Mouse (Mus musculus) forebrain, embryonic 14.5 days (tissue): ENCODE measurements around the gene Rps6kl1. TPM values are rescaled to one million over a fixed set of nuclear protein-coding genes. Genes with fewer than 3 reads are reported as not detected.
A peak's percentile ranks its signal among the peaks of the same experiment; 100 is the strongest.

Experiments
- ATAC-seq: fragments of 200-750 bp; cut with Nextera tagmentation; 2 replicates; pipeline ENCODE4 v1.8.0; 2017; ENCODE audit warnings: mild to moderate bottlenecking, moderate library complexity
- DNase-seq: peaks from one replicate; pipeline ENCODE4 v3.0.0-alpha.2; 2015; ENCODE audit warnings: low spot score
- H3K27ac ChIP-seq: fragments of 300-500 bp; sonication (generic); 2 replicates; pipeline ENCODE4 v1.5.1; 2014; ENCODE audit warnings: low read depth, mild to moderate bottlenecking, control low read depth, low read length, moderate library complexity
- H3K27me3 ChIP-seq: fragments of 300-500 bp; sonication (generic); replicated peaks from 2 replicates; pipeline ENCODE4 v1.6.1; 2014; ENCODE audit warnings: low read length, control low read depth, mixed read lengths; ENCODE audit not compliant: control insufficient read depth, insufficient read depth
- H3K36me3 ChIP-seq: fragments of 300-500 bp; sonication (generic); 2 replicates; pipeline ENCODE4 v1.6.1; 2014; ENCODE audit warnings: low read length, control low read depth; ENCODE audit not compliant: control insufficient read depth, insufficient read depth
- H3K4me1 ChIP-seq: fragments of 300-500 bp; sonication (generic); 2 replicates; pipeline ENCODE4 v1.6.1; 2014; ENCODE audit warnings: antibody characterized with exemption, low read length, control low read depth; ENCODE audit not compliant: control insufficient read depth, insufficient read depth
- H3K4me2 ChIP-seq: fragments of 300-500 bp; sonication (generic); 2 replicates; pipeline ENCODE4 v1.6.1; 2014; ENCODE audit warnings: mild to moderate bottlenecking, control low read depth, low read length
- H3K4me3 ChIP-seq: fragments of 300-500 bp; sonication (generic); 2 replicates; pipeline ENCODE4 v1.5.1; 2014; ENCODE audit warnings: low read depth, low read length, control low read depth
- H3K9ac ChIP-seq: fragments of 300-500 bp; sonication (generic); 2 replicates; pipeline ENCODE4 v1.6.1; 2014; ENCODE audit warnings: mild to moderate bottlenecking, low read length, control low read depth, moderate library complexity
- H3K9me3 ChIP-seq: fragments of 300-500 bp; sonication (generic); replicated peaks from 2 replicates; pipeline ENCODE4 v1.6.1; 2016; ENCODE audit warnings: low read length, control low read depth, mixed read lengths; ENCODE audit not compliant: control insufficient read depth
- whole genome bisulfite sequencing: fragments of 180-500 bp; shearing (Covaris S2); extraction: QIAGEN DNeasy Blood & Tissue Kit; methylation state at CpG from one replicate; pipeline ENCODE4 v1.1.7; 2014; 5-methylcytosine and 5-hydroxymethylcytosine counted together
- polyA plus RNA-seq: library from polyadenylated mRNA; unstranded; fragments of >200 nt; fragmentation: Nextera tagmentation; extraction: Ambion mirVana; gene quantifications from 2 replicates; pipeline ENCODE4 v1.2.1, GENCODE M21; 2014

Rps6kl1 gene
- 11.7 and 16.6 TPM in 2 replicates for polyA plus RNA-seq

DNA sequence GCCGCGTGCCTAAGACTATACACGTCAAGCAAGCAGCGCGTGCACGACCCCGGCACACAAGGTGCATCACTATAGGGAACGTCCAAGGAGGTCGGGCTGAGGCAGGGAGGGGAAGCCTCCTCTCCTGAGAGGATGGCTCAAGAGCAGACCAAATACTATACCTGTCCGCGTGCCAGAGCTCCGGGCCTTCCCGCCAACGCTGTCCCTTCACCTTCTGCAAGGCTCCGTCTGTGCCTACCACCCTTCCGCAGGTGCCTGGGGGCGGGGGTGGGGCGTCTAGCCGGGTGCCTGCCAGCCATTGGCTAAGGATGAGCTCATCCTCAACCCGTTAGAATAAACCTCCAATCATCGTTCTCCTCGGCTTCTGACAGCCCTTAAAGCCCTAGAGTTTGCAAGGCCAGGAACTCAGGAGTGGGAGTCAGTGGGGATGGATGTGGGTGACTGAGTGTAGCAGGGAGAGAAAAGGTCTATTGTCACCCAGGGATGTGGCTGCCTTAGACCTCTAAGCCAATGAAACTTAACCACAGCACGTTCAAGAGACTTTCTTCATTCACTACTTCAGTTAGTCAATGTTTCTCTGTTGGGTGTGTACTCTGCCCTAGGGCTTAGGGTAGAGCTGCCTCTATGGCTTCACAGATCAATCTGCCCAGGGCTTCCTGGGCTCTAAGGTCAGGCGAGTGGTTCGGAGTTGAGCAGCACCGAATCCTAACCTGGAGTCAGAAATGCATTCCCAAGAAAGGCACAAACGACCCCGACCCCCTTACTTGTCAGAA, at the start of gene Rps6kl1:
Gene Rps6kl1 (minus strand): TSS at position 263 of the 773 bp plus-strand sequence.
- DNase-seq (peak; percentile 81), ATAC-seq (peak; percentile 97)
- Histone ChIP-seq H3K9me3 (no peaks in the 10 kb centered on the region), H3K27ac (no peak within 1 kb of the TSS), H3K4me1 (0 out of 2 replicates have a peak, but pooled peaks cover 2% of the 10 kb centered on the region), H3K27me3 (0 out of 2 replicates have a peak, but pooled peaks cover 4% of the 10 kb centered on the region), H3K36me3 (0 out of 2 replicates have a peak, but pooled peaks cover 2% of the 10 kb centered on the region), H3K4me3 (peak within 1 kb of the TSS; percentile 39), H3K9ac (peak within 1 kb of the TSS; percentile 67), H3K4me2 (peak within 1 kb of the TSS; percentile 50)
- WGBS, result 14% methylated on average over 28 of the region's 28 CpGs

DNA sequence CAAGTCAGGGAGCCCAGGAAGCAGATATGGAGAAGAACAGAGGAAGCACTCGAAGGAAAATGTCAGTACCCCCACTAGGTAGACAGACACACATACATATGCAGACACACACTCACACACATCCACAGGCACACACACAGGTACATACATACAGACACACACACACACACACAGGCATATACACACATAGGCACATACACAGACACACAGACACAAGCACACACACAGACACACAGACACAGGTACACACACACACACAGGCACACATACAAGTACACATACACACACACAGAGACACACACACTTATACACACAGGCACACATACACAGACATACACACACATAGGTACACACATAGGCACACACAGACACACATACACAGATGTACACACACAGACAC, 48.9 kb upstream of the Rps6kl1 start:
- ATAC-seq (no peak), DNase-seq (no peak)
- H3K9me3 ChIP-seq, result no peaks in the 10 kb centered on the region
- H3K4me2 ChIP-seq, result no peak overlapping the region
- no peaks in the 10 kb centered on the region for H3K36me3 ChIP-seq
- no peak overlapping the region for H3K4me3 ChIP-seq
- H3K27me3 ChIP-seq, result no peaks in the 10 kb centered on the region
- peaks cover 9% of the 10 kb centered on the region for H3K4me1 ChIP-seq
- no peak overlapping the region for H3K9ac ChIP-seq
- no peak overlapping the region for H3K27ac ChIP-seq
- 88% methylated on average over 1 of the region's 1 CpGs for WGBS

DNA sequence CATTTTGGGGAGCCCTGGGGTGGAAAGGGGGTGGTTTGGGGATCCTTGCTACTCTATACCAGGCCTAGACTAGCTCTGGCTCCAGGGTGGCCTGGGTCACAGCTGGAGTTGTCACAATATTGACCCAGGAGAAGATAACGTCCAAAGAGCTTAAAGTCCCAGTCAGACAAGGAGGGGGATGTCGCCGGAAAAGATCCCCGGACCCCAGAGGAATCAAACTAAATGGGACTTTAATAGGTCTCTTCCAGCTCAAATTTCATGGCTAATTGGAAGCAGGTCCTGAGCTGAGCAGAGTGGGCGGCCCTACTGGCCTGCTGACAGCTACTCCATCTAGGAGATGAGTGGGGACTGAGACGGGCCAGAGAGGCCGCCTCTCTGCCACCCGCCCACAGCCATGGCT, 46.9 kb upstream of the Rps6kl1 start:
- peaks cover 17% of the 10 kb centered on the region for H3K4me1 ChIP-seq
- DNase-seq (no peak), ATAC-seq (no peak)
- 36% methylated on average over 8 of the region's 8 CpGs for WGBS
- H3K27me3 ChIP-seq, result no peaks in the 10 kb centered on the region
- no peaks in the 10 kb centered on the region for H3K9me3 ChIP-seq
- no peak overlapping the region for H3K4me2 ChIP-seq
- no peak overlapping the region for H3K9ac ChIP-seq
- no peak overlapping the region for H3K27ac ChIP-seq
- no peaks in the 10 kb centered on the region for H3K36me3 ChIP-seq
- H3K4me3 ChIP-seq, result no peak overlapping the region

DNA sequence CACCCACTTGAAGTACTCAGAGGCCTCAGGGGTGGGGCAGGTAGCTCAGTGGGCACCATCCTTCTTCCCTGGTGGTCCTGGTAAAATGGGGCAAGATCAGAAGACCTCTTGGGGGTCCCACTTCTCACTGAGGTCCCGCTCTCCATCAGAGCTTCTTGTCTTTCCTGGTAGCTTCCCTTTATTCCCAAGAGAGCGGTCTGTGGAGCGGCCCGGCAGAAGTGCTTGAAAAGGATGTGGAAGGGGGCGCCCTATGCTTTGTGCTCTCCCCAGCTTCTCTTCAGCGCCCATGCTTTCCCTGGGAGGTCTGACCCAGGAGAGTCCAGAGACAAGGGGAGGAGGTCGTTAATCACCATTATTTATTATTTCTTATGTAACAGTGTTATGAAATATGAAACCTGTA, 46.3 kb upstream of the Rps6kl1 start:
- no peaks in the 10 kb centered on the region for H3K27me3 ChIP-seq
- H3K4me1 ChIP-seq, result peaks cover 22% of the 10 kb centered on the region
- no peak overlapping the region for H3K9ac ChIP-seq
- H3K36me3 ChIP-seq, result no peaks in the 10 kb centered on the region
- H3K9me3 ChIP-seq, result no peaks in the 10 kb centered on the region
- DNase-seq (no peak), ATAC-seq (no peak)
- no peak overlapping the region for H3K27ac ChIP-seq
- no peak overlapping the region for H3K4me2 ChIP-seq
- H3K4me3 ChIP-seq, result no peak overlapping the region
- WGBS, result 82% methylated on average over 7 of the region's 7 CpGs

DNA sequence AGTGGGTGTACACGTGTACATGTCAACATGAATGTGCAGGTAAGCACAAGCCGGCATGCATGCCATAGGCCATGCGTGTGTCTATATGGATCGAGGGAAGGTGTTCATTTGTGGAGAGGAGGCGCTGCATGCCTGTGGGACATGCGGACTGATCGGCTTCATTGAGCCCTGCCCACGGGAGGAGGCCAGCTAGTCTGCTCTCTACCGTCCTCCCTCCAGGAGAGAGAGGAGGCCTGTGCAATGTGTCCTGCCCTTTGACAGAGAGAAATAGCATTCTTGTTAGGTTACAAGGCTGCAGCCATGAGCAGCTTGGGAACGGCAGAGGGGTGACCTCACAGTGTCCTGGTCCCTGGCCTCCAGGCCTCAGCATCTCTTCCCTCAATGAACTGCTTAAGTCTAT, 45.1 kb upstream of the Rps6kl1 start:
- ATAC-seq (no peak), DNase-seq (no peak)
- H3K27me3 ChIP-seq, result no peaks in the 10 kb centered on the region
- peaks cover 20% of the 10 kb centered on the region for H3K4me1 ChIP-seq
- no peak overlapping the region for H3K27ac ChIP-seq
- H3K4me2 ChIP-seq, result no peak overlapping the region
- H3K36me3 ChIP-seq, result no peaks in the 10 kb centered on the region
- H3K9me3 ChIP-seq, result no peaks in the 10 kb centered on the region
- WGBS, result 94% methylated on average over 10 of the region's 10 CpGs
- no peak overlapping the region for H3K4me3 ChIP-seq
- no peak overlapping the region for H3K9ac ChIP-seq

DNA sequence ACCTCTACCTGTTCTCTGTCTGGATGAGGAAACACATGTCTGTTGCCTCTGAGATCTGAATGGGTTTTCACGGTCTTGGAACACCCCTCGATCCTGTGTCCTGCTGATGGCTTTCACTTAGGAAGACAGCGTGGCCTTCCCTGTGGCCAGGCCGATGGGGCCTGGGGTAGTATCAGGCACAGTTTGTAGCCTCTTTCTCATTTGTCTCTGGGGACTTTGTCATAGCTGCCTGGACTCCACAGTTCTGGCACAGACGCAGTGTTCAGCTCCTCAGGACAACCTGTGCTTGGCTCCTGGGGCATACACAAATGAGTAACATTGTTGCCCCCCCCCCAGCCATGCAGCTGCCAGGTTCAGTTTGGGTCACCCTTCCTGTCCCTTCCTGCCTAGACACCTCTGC, 44.0 kb upstream of the Rps6kl1 start:
- H3K9ac ChIP-seq, result no peak overlapping the region
- no peak for DNase-seq

DNA sequence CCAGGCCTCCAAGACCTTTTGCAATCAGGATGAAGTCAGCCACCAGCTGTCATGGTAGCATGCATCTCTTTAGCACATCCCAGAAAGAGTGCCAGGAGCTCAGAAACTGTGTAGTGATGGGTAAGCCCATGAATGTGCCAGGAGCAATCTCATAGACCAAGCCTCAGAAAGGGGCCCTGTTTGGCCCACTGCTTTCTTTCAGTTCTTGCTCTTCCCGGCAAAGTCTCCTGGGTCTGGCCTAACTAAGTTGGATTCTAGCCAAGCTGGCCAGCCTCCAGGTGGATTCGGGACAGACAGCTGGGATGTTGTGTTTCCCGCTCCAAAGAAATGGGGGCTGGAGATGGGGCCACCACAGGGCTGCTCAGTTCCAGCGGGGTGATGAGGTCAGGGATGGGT, 43.6 kb upstream of the Rps6kl1 start:
- WGBS, result 26% methylated on average over 4 of the region's 4 CpGs
- no peaks in the 10 kb centered on the region for H3K9me3 ChIP-seq
- H3K27ac ChIP-seq, result peak overlapping the region; percentile 27; the same call in 1 of the 2 replicates
- ATAC-seq (peak; percentile 61), DNase-seq (peak; percentile 74)
- no peak overlapping the region for H3K4me3 ChIP-seq
- no peaks in the 10 kb centered on the region for H3K27me3 ChIP-seq
- peaks cover 15% of the 10 kb centered on the region for H3K4me1 ChIP-seq
- no peak overlapping the region for H3K9ac ChIP-seq
- H3K36me3 ChIP-seq, result no peaks in the 10 kb centered on the region
- H3K4me2 ChIP-seq, result no peak overlapping the region

More for the DNA sequence above, 44.0 kb upstream of the Rps6kl1 start:
- Histone ChIP-seq H3K4me1 (peaks cover 15% of the 10 kb centered on the region), H3K27me3 (no peaks in the 10 kb centered on the region), H3K27ac (no peak overlapping the region), H3K36me3 (no peaks in the 10 kb centered on the region), H3K9me3 (no peaks in the 10 kb centered on the region), H3K4me2 (no peak overlapping the region), H3K4me3 (no peak overlapping the region)
- WGBS, result 86% methylated on average over 5 of the region's 5 CpGs
- no peak for ATAC-seq

DNA sequence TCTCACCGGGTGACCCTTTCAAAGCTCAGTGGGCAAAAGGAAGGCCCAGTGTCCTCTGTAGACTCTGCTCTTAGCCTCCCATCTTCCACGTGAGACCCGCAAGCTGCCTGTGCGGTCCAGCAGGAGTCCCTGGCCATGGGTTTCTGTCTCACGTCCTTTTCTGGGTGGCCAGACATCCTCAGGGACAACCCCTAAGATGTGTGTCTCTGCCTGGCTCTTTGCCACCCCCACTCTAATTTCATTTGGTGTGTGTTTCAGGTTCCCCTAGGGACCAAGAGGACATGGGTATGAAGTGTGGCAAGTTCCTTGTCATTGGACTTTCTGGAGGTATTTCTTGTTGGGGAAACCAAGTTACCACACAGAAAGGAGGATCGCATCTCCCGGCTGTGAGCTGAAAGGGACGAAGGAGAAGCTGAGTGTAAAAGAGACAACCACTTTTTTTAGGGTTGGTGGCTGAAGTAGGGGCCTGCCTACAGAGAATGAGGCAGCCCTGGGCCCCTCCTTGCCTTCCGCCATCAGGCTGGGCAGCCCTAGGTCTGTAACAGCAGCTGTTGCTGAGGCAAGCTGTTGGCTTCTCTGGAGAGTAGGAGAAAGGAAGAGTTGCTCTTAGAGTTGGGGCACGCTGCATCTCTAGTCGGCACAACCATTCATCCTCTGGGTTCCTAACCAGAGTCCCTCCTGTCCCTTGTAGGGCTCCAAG, 43.0 kb upstream of the Rps6kl1 start:
- Histone ChIP-seq H3K9ac (no peak overlapping the region), H3K4me1 (peaks cover 15% of the 10 kb centered on the region), H3K36me3 (no peaks in the 10 kb centered on the region), H3K9me3 (no peaks in the 10 kb centered on the region), H3K4me2 (no peak overlapping the region), H3K27me3 (no peaks in the 10 kb centered on the region), H3K4me3 (no peak overlapping the region), H3K27ac (peak overlapping the region; percentile 27; the same call in 1 of the 2 replicates)
- ATAC-seq (peak; percentile 38), DNase-seq (no peak)
- WGBS, result 85% methylated on average over 11 of the region's 11 CpGs

DNA sequence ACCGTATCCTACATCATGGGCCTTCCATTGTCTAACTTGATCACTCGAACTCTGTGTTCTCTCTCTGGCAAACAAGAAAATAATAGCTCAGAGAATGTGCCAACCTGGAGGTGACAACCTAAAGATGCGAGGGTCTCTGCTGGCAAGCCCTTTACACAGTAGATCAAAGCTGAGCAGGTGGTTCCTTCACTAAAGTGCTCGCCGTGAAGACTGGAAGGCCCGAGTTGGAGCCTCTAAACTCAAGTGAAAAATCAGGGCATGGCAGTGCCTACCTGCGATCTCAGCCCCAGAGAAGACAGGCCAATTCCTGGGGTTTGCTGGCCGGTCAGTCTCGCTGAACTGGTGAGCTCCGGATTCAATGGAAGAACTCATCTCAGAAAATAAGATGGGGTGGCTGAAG, 42.1 kb upstream of the Rps6kl1 start:
- DNase-seq, result no peak
- no peaks in the 10 kb centered on the region for H3K36me3 ChIP-seq
- WGBS, result 83% methylated on average over 10 of the region's 10 CpGs
- peaks cover 15% of the 10 kb centered on the region for H3K4me1 ChIP-seq
- ATAC-seq, result no peak
- H3K4me2 ChIP-seq, result no peak overlapping the region
- H3K27ac ChIP-seq, result no peak overlapping the region
- H3K9me3 ChIP-seq, result no peaks in the 10 kb centered on the region
- H3K27me3 ChIP-seq, result no peaks in the 10 kb centered on the region
- no peak overlapping the region for H3K9ac ChIP-seq
- H3K4me3 ChIP-seq, result no peak overlapping the region
